Mouse (Mus musculus) lung, postnatal 0 days (tissue): ENCODE data around the gene Scamp3. TPM values are rescaled to one million over a fixed set of nuclear protein-coding genes. Genes with fewer than 3 reads are reported as not detected.
A peak's percentile ranks its signal among the peaks of the same experiment; 100 is the strongest.

Experiments
- ATAC-seq: fragments of 200-750 bp; cut with Nextera tagmentation; 2 replicates; pipeline ENCODE4 v1.8.0; 2017; ENCODE audit warnings: moderate library complexity
- DNase-seq: peaks from one replicate; pipeline ENCODE4 v3.0.0-alpha.2; 2016; ENCODE audit warnings: low spot score
- H3K27ac ChIP-seq: fragments of 300-500 bp; sonication (generic); 2 replicates; pipeline ENCODE4 v1.5.1; 2014; ENCODE audit warnings: antibody characterized with exemption, mild to moderate bottlenecking, low read length, mixed read lengths
- H3K27me3 ChIP-seq: fragments of 300-500 bp; sonication (generic); replicated peaks from 2 replicates; pipeline ENCODE4 v1.6.1; 2014; ENCODE audit warnings: low read length, mixed read lengths; ENCODE audit not compliant: insufficient read depth
- H3K36me3 ChIP-seq: fragments of 300-500 bp; sonication (generic); 2 replicates; pipeline ENCODE4 v1.6.1; 2014; ENCODE audit warnings: low read length, mixed read lengths; ENCODE audit not compliant: insufficient read depth
- H3K4me1 ChIP-seq: fragments of 300-500 bp; sonication (generic); 2 replicates; pipeline ENCODE4 v1.6.1; 2014; ENCODE audit warnings: antibody characterized with exemption, low read depth, low read length, mixed read lengths; ENCODE audit not compliant: insufficient read depth
- H3K4me2 ChIP-seq: fragments of 300-500 bp; sonication (generic); replicated peaks from 2 replicates; pipeline ENCODE4 v1.6.1; 2014; ENCODE audit warnings: low read depth, mild to moderate bottlenecking, low read length, moderate library complexity, mixed read lengths
- H3K4me3 ChIP-seq: fragments of 300-500 bp; sonication (generic); 2 replicates; pipeline ENCODE4 v1.5.1; 2014; ENCODE audit warnings: low read depth, low read length
- H3K9ac ChIP-seq: fragments of 300-500 bp; sonication (generic); replicated peaks from 2 replicates; pipeline ENCODE4 v1.6.1; 2014; ENCODE audit warnings: low read depth, mild to moderate bottlenecking
- H3K9me3 ChIP-seq: fragments of 300-500 bp; sonication (generic); 2 replicates; pipeline ENCODE4 v1.6.1; 2016; ENCODE audit warnings: low read length, mixed read lengths
- CTCF ChIP-seq: IDR thresholded peaks from 2 replicates; pipeline ENCODE4 v1.5.1; 2016; ENCODE audit warnings: antibody characterized with exemption, mild to moderate bottlenecking
- EP300 ChIP-seq: IDR thresholded peaks from 2 replicates; pipeline ENCODE4 v1.6.1; 2016; ENCODE audit warnings: antibody characterized with exemption, mild to moderate bottlenecking, control low read depth
- WGBS: fragments of 180-500 bp; shearing (Covaris S2); extraction: QIAGEN DNeasy Blood & Tissue Kit; methylation state at CpG from one replicate; pipeline ENCODE4 v1.1.7; 2014; 5-methylcytosine and 5-hydroxymethylcytosine counted together
- polyA plus RNA-seq: library from polyadenylated mRNA; unstranded; fragments of >200 nt; fragmentation: Nextera tagmentation; extraction: Ambion mirVana; gene quantifications from 2 replicates; pipeline ENCODE4 v1.2.1, GENCODE M21; 2015

The Scamp3 gene
- 89.6 and 94.2 TPM in 2 replicates for polyA plus RNA-seq

GRCm38 (mm10) chr3:89177242-89178106 is at the start of gene Scamp3:
TSS of gene Scamp3 (plus strand) at chr3:89177473.
- Histone ChIP-seq H3K9ac (peak within 1 kb of the TSS; percentile 57), H3K9me3 (no peaks in the 10 kb centered on the region), H3K36me3 (peaks cover 40% of the 10 kb centered on the region), H3K27ac (peak within 1 kb of the TSS; percentile 63), H3K4me3 (peak within 1 kb of the TSS; percentile 51), H3K4me1 (0 out of 2 replicates have a peak, but pooled peaks cover 3% of the 10 kb centered on the region), H3K27me3 (no peaks in the 10 kb centered on the region), H3K4me2 (peak within 1 kb of the TSS; percentile 79)
- TF ChIP-seq EP300 = no peak
- TF ChIP-seq CTCF = no peak
- peak; percentile 98 for ATAC-seq
- WGBS = under 1% methylated on average over 43 of the region's 43 CpGs
- DNase-seq = peak; percentile 98

GRCm38 (mm10) chr3:89129908-89130307 is 47.4 kb upstream of the Scamp3 start:
- no peak for DNase-seq
- Histone ChIP-seq H3K4me1 (no peaks in the 10 kb centered on the region), H3K27me3 (no peaks in the 10 kb centered on the region), H3K4me2 (no peak overlapping the region), H3K36me3 (no peaks in the 10 kb centered on the region), H3K4me3 (no peak overlapping the region), H3K27ac (no peak overlapping the region), H3K9ac (no peak overlapping the region), H3K9me3 (no peaks in the 10 kb centered on the region)
- ATAC-seq = no peak
- WGBS = 80% methylated on average over 3 of the region's 3 CpGs
- no peak for TF ChIP-seq EP300
- TF ChIP-seq CTCF = no peak

- ATAC-seq (no peak), DNase-seq (no peak)
- peak overlapping the region; percentile 52; the same call in 1 of the 2 replicates for H3K4me2 ChIP-seq
- H3K27me3 ChIP-seq = no peaks in the 10 kb centered on the region
- no peaks in the 10 kb centered on the region for H3K36me3 ChIP-seq
- H3K9ac ChIP-seq = no peak overlapping the region
- H3K27ac ChIP-seq = no peak overlapping the region
- TF ChIP-seq CTCF (no peak), EP300 (no peak)
- H3K4me1 ChIP-seq = no peaks in the 10 kb centered on the region
- H3K4me3 ChIP-seq = no peak overlapping the region
- 44% methylated on average over 4 of the region's 4 CpGs for WGBS
- H3K9me3 ChIP-seq = no peaks in the 10 kb centered on the region
Observed at GRCm38 (mm10) chr3:89131816-89132215, 45.5 kb upstream of the Scamp3 start.

GRCm38 (mm10) chr3:89132285-89133062 is 44.8 kb upstream of the Scamp3 start:
- no peaks in the 10 kb centered on the region for H3K9me3 ChIP-seq
- H3K36me3 ChIP-seq = no peaks in the 10 kb centered on the region
- H3K27ac ChIP-seq = no peak overlapping the region
- peak; percentile 42 for DNase-seq
- peak; percentile 37; the same call in 1 of the 2 replicates for ATAC-seq
- WGBS = 14% methylated on average over 29 of the region's 30 CpGs
- H3K9ac ChIP-seq = no peak overlapping the region
- 0 out of 2 replicates have a peak overlapping the region, but pooled peaks have one; percentile 8 for H3K4me3 ChIP-seq
- H3K4me2 ChIP-seq = peak overlapping the region; percentile 52
- no peaks in the 10 kb centered on the region for H3K4me1 ChIP-seq
- H3K27me3 ChIP-seq = no peaks in the 10 kb centered on the region
- peak; percentile 67 for TF ChIP-seq CTCF
- no peak for TF ChIP-seq EP300

GRCm38 (mm10) chr3:89133063-89133450 is 44.2 kb upstream of the Scamp3 start:
- 70% methylated on average over 7 of the region's 7 CpGs for WGBS

GRCm38 (mm10) chr3:89133752-89134151 is 43.5 kb upstream of the Scamp3 start:
- no peak overlapping the region for H3K4me3 ChIP-seq
- TF ChIP-seq CTCF (no peak), EP300 (no peak)
- 60% methylated on average over 1 of the region's 1 CpGs for WGBS

More at GRCm38 (mm10) chr3:89133063-89133450, 44.2 kb upstream of the Scamp3 start:
- Histone ChIP-seq H3K9ac (no peak overlapping the region), H3K9me3 (no peaks in the 10 kb centered on the region), H3K4me3 (no peak overlapping the region), H3K27ac (no peak overlapping the region), H3K27me3 (no peaks in the 10 kb centered on the region), H3K4me1 (no peaks in the 10 kb centered on the region), H3K36me3 (no peaks in the 10 kb centered on the region), H3K4me2 (no peak overlapping the region)
- no peak for TF ChIP-seq CTCF
- TF ChIP-seq EP300 = no peak
- ATAC-seq (no peak), DNase-seq (no peak)

More at GRCm38 (mm10) chr3:89133752-89134151, 43.5 kb upstream of the Scamp3 start:
- Histone ChIP-seq H3K4me2 (no peak overlapping the region), H3K36me3 (no peaks in the 10 kb centered on the region), H3K9ac (no peak overlapping the region), H3K9me3 (no peaks in the 10 kb centered on the region), H3K27ac (no peak overlapping the region), H3K27me3 (no peaks in the 10 kb centered on the region), H3K4me1 (no peaks in the 10 kb centered on the region)
- DNase-seq (no peak), ATAC-seq (no peak)
